Mouse (Mus musculus): ENCODE results near the gene Lat2.
A peak's percentile ranks its signal among the peaks of the same experiment; 100 is the strongest.
"Not testable (repeated sequence)": the region's sequence is repeated elsewhere in the genome, so short reads cannot be mapped to it uniquely, and the experiment has no call there.

Gene Lat2

DNA sequence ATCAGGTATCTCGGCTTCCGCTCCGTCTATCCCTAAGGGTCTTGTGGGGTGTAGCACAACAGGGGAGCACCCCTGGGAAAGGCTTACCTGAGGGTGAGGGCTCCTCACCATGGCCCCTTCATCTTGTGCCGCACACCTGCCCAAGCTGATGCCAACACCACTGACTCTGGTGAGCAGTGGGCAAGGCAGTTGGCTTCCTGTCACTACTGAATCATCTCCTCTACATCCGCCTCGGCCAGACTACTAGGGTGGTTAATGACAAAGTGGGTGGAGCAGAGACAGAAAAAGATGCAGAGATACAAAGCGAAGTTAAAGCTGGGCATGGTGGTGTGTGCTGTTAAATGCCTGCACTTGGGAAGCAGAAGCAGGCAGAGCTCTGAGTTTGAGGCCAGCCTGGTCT is at the start of gene Lat2:
Lat2 (minus strand) TSS at position 224 of the 400 bp plus-strand sequence.
- no peak for DNase-seq (ENCODE audit: low read depth, low spot score)

- no peak for DNase-seq (ENCODE audit: low read depth, low spot score)
Measured at GRCm38 (mm10) chr5:134656708-134657107, 41.9 kb upstream of the Lat2 start.

- DNase-seq (ENCODE audit: low read depth, low spot score): no peak
Measured at GRCm38 (mm10) chr5:134652015-134652414, 37.2 kb upstream of the Lat2 start.

DNA sequence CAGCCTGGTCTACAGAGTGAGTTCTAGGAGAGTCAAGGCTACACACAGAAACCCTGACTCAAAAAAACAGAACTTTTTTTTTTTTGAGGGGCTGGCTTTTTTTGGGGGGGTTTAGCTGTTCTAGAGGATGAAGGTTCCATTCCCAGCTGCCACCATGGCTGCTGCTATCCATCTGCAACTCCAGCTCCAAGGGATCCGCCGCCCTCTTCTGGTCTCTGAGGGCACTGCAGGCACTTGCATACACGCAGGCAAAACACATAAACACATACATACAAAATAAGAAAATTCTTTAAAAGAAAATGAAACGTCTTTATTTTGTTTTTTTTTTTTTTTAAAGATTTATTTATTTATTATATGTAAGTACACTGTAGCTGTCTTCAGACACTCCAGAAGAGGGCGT is 36.1 kb upstream of the Lat2 start:
- DNase-seq (ENCODE audit: low read depth, low spot score): peak; percentile 48

DNA sequence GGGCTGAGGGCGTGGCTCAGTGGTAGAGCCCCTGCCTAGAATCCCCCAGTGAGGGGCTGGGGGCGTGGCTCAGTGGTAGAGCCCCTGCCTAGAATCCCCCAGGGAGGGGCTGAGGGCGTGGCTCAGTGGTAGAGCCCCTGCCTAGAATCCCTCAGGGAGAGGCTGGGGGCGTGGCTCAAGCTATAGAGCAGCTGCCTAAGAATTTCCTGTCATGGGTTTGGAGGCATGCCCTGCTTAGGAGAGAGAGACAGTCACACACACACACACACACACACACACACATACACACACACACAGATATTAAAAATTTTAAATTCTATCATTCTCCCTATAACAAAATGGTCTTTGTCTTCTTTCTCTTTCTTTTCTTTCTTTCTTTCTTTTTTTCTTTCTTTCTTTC is 34.2 kb upstream of the Lat2 start:
- DNase-seq (ENCODE audit: low read depth, low spot score): not testable (repeated sequence)

- DNase-seq (ENCODE audit: low read depth, low spot score): no peak
Measured at GRCm38 (mm10) chr5:134647394-134647793, 32.6 kb upstream of the Lat2 start.

GRCm38 (mm10) chr5:134646461-134646860 is 31.6 kb upstream of the Lat2 start:
- no peak for DNase-seq (ENCODE audit: low read depth, low spot score)

GRCm38 (mm10) chr5:134644643-134645118 is 29.9 kb upstream of the Lat2 start:
- DNase-seq (ENCODE audit: low read depth, low spot score): no peak

DNA sequence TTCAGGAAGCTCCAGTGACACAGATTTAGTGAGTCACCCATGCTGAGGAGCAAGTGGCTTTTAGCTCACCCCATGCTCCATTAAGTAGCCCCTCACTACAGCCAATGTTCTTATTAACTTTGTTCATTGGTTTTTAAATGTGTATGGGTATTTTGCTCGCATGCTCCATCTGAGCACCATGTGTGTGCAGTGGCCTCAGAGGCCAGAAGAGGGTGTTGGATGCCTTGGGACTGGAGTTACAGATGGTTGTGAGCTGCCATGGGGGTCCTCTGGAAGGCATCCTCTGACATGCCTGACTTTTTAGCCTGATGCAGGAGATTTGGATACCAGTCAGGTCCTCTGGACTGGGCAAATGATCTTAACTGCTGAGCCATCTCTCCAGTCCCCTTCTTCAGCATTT is 29.3 kb upstream of the Lat2 start:
- no peak for DNase-seq (ENCODE audit: low read depth, low spot score)

DNA sequence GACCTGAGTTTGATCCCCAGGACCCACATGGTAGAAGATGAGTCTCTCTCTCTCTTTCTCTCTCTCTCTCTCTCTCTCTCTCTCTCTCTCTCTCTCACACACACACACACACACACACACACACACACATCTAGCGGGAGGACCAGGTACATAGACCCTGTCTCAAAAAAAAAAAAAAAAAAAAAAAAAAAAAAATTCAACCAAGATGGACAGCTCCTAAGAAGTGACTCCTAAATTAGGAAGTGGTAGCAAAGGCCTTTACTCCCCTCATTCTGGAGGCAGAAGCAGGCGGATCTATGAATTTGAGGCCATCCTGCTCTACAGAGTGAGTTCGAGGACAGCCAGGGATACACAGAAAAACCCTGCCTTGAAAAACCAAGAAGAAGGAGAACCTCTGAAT is 25.5 kb upstream of the Lat2 start:
- no peak for DNase-seq (ENCODE audit: low read depth, low spot score)

DNA sequence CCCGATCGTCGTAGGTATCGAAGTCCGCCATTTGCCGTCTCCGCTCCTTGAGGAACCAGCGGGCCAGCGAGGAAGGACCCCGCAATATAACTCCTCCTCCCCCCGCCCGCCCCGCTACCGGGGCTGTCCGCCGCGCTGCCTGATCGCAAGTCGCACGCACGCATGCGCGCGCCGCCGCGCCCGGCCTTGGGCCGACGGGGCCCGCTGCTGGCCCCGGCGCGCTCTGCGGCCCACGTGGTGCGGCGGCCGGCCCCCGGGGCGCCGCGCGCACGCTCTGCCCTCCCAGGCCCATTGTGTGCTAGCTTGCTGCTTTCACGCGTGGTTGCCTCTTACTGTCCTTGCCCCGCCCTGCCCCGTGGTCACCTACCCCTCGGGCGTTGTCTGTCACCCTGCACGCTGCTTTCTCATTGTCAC is 24.5 kb upstream of the Lat2 start, which contains the start of gene Eif4h:
Eif4h (minus strand) TSS at position 222 of the 414 bp plus-strand sequence.
- peak; percentile 89 for DNase-seq (ENCODE audit: low read depth, low spot score)

GRCm38 (mm10) chr5:134638461-134639268 is 23.8 kb upstream of the Lat2 start:
- peak; percentile 27 for DNase-seq (ENCODE audit: low read depth, low spot score)

GRCm38 (mm10) chr5:134637820-134638367 is 23.1 kb upstream of the Lat2 start:
- no peak for DNase-seq (ENCODE audit: low read depth, low spot score)

DNA sequence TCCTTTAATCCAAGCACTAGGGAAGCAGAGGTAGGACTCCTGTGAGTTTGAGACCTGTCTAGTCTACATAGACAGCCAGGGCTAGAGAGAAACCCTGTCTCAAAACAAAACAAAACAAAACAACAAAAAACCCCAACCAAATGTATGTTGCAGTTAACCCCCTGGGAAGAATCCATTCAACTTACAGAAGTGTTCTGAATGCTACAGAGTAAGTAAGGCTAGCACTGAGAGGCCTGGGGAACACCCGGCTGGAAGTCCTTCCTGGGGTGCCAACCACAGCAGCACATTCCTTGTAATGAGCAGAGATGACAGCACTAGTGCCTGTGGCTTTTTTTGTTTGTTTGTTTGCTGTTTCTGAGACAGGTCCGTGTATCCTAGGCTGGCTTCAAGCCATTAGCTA is 18.0 kb upstream of the Lat2 start:
- DNase-seq (ENCODE audit: low read depth, low spot score): no peak

GRCm38 (mm10) chr5:134630835-134631234 is 16.0 kb upstream of the Lat2 start:
- no peak for DNase-seq (ENCODE audit: low read depth, low spot score)

GRCm38 (mm10) chr5:134629508-134629907 is 14.7 kb upstream of the Lat2 start:
- DNase-seq (ENCODE audit: low read depth, low spot score): no peak

DNA sequence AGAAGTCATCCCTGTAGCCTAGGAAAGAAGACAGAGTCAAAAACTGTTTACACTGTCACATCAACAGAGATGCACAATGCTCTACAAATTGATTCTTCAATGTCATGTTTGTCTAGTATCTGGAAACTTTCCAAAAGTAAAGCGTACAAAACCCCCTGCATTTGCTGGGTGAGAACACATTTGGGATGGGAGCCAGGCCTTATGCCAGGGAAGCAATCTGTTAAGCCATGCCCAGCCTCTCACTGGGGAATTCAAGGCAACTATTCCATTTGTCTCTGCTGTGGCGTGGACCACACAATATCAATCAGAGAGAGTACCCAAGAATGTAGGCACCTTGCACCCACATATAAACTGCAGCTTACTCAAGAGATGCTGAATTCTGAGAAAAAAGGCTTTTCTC is 7.2 kb upstream of the Lat2 start:
- no peak for DNase-seq (ENCODE audit: low read depth, low spot score)

DNA sequence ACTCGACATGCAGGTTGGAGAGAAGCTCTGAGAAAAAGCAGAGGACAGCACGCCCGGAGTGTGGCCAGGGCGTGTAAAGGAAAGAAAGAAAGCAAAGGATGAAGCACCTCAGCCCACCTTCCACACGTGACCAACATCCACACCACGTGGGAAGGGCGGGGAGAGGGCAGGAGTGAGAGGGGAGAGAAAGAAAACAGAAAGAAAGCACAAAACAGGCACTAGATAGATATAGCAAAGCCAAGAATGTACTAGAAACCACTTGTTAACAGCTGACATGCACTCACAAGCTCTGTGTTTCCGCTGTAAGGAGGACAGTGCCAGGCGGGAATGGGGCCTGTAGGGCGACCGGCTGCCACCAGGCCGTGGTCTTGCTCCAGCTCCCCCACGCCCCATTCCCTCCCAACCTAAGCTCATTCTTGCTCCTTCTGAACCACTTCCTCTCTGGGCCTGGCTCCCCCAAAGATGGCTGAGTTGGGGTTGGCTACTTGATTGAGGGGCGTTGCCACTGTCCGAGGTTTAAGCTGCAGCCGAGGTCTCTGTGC is 6.3 kb upstream of the Lat2 start:
- DNase-seq (ENCODE audit: low read depth, low spot score): no peak

GRCm38 (mm10) chr5:134620457-134620856 is 5.6 kb upstream of the Lat2 start:
- no peak for DNase-seq (ENCODE audit: low read depth, low spot score)

- peak; percentile 27 for DNase-seq (ENCODE audit: low read depth, low spot score)
Measured at GRCm38 (mm10) chr5:134617071-134617470, 2.2 kb upstream of the Lat2 start.

- DNase-seq (ENCODE audit: low read depth, low spot score): no peak
Measured at GRCm38 (mm10) chr5:134615780-134616179, 955 bp upstream of the Lat2 start.

GRCm38 (mm10) chr5:134615380-134615779 is 555 bp upstream of the Lat2 start:
- DNase-seq (ENCODE audit: low read depth, low spot score): no peak

DNA sequence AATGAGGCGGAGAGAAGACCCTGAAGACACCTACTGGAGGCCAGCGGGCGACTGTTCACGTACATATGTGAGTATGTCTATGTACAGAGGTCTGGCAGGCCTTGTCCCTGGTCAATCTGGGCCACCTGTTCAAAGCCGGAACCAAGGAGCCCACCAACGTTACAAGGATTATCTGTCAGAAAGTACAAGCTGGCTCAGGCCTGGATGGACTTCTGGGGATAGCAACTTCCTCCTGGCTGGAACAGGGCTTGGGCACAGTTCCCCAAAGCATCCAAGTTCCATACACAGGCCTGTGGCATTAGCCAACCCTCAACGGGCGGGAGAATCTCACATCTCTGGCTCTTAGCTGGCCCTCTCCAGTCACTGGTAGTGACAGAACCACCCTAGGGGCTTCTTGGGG is 529 bp downstream of the Lat2 start:
- no peak for DNase-seq (ENCODE audit: low read depth, low spot score)

Measured in c-Kit-negative CD71-positive TER-119-positive erythroid progenitor cells, embryonic 14.5 days (primary cell).